Mouse (Mus musculus) midbrain, embryonic 14.5 days (tissue): Measurements from ENCODE around the gene Tjp2. TPM values are rescaled to one million over a fixed set of nuclear protein-coding genes. Genes with fewer than 3 reads are reported as not detected.
"Not testable (repeated sequence)": the region's sequence is repeated elsewhere in the genome, so short reads cannot be mapped to it uniquely, and the experiment has no call there.

Experiments
- ATAC-seq: fragments of 200-750 bp; cut with Nextera tagmentation; 2 replicates; pipeline ENCODE4 v1.8.0; 2017; ENCODE audit warnings: moderate number of reproducible peaks, moderate library complexity; ENCODE audit not compliant: low FRiP score, low TSS enrichment
- DNase-seq: peaks from one replicate; pipeline ENCODE4 v3.0.0-alpha.2; 2015
- H3K27ac ChIP-seq: fragments of 300-500 bp; sonication (generic); replicated peaks from 2 replicates; pipeline ENCODE4 v1.5.1; 2014; ENCODE audit warnings: mild to moderate bottlenecking, low read depth, low read length, moderate library complexity
- H3K27me3 ChIP-seq: fragments of 300-500 bp; sonication (generic); 2 replicates; pipeline ENCODE4 v1.6.1; 2014; ENCODE audit warnings: low read length, control low read depth, mixed read lengths; ENCODE audit not compliant: control insufficient read depth, insufficient read depth
- H3K36me3 ChIP-seq: fragments of 300-500 bp; sonication (generic); 2 replicates; pipeline ENCODE4 v1.6.1; 2014; ENCODE audit warnings: low read length, control low read depth; ENCODE audit not compliant: control insufficient read depth, insufficient read depth
- H3K4me1 ChIP-seq: fragments of 300-500 bp; sonication (generic); 2 replicates; pipeline ENCODE4 v1.6.1; 2014; ENCODE audit warnings: mild to moderate bottlenecking, antibody characterized with exemption, low read length, control low read depth; ENCODE audit not compliant: control insufficient read depth, insufficient read depth
- H3K4me2 ChIP-seq: fragments of 300-500 bp; sonication (generic); 2 replicates; pipeline ENCODE4 v1.6.1; 2014; ENCODE audit warnings: mild to moderate bottlenecking, low read length, moderate library complexity
- H3K4me3 ChIP-seq: fragments of 300-500 bp; sonication (generic); replicated peaks from 2 replicates; pipeline ENCODE4 v1.5.1; 2014; ENCODE audit warnings: low read depth, low read length
- H3K9ac ChIP-seq: fragments of 300-500 bp; sonication (generic); replicated peaks from 2 replicates; pipeline ENCODE4 v1.6.1; 2014; ENCODE audit warnings: mild to moderate bottlenecking, low read length, moderate library complexity
- H3K9me3 ChIP-seq: fragments of 300-500 bp; sonication (generic); 2 replicates; pipeline ENCODE4 v1.6.1; 2016; ENCODE audit warnings: low read length, control low read depth, mixed read lengths; ENCODE audit not compliant: control insufficient read depth
- WGBS: fragments of 180-500 bp; shearing (Covaris S2); extraction: QIAGEN DNeasy Blood & Tissue Kit; methylation state at CpG from one replicate; pipeline ENCODE4 v1.1.7; 2014; 5-methylcytosine and 5-hydroxymethylcytosine counted together
- polyA plus RNA-seq: library from polyadenylated mRNA; unstranded; fragments of >200 nt; fragmentation: Nextera tagmentation; extraction: Ambion mirVana; gene quantifications from 2 replicates; pipeline ENCODE4 v1.2.1, GENCODE M21; 2014

Tjp2 gene
- polyA plus RNA-seq, 1 experiment from 2014 or later, result 15.5 TPM

- ATAC-seq, result no peak
- Histone ChIP-seq H3K4me1 (no peaks in the 10 kb centered on the region), H3K27me3 (no peaks in the 10 kb centered on the region), H3K4me3 (no peak overlapping the region), H3K4me2 (no peak overlapping the region), H3K9ac (no peak overlapping the region), H3K36me3 (no peaks in the 10 kb centered on the region), H3K9me3 (no peaks in the 10 kb centered on the region), H3K27ac (no peak overlapping the region)
- DNase-seq, result peak; percentile 32
- WGBS, result 54% methylated on average over 12 of the region's 12 CpGs
Observed at GRCm38 (mm10) chr19:24200566-24200965, 24.3 kb downstream of the Tjp2 start.

GRCm38 (mm10) chr19:24198676-24199303 lies 26.0 kb downstream of the Tjp2 start:
- ATAC-seq (no peak), DNase-seq (no peak)
- H3K4me1 ChIP-seq, result no peaks in the 10 kb centered on the region
- no peak overlapping the region for H3K4me3 ChIP-seq
- no peak overlapping the region for H3K9ac ChIP-seq
- H3K27ac ChIP-seq, result no peak overlapping the region
- 0 out of 2 replicates have a peak, but pooled peaks cover 3% of the 10 kb centered on the region for H3K9me3 ChIP-seq
- H3K4me2 ChIP-seq, result no peak overlapping the region
- H3K27me3 ChIP-seq, result no peaks in the 10 kb centered on the region
- no peaks in the 10 kb centered on the region for H3K36me3 ChIP-seq
- WGBS, result 83% methylated on average over 11 of the region's 11 CpGs

- Histone ChIP-seq H3K9ac (no peak overlapping the region), H3K36me3 (no peaks in the 10 kb centered on the region), H3K27ac (no peak overlapping the region), H3K4me3 (no peak overlapping the region), H3K4me1 (no peaks in the 10 kb centered on the region), H3K4me2 (no peak overlapping the region), H3K27me3 (no peaks in the 10 kb centered on the region), H3K9me3 (0 out of 2 replicates have a peak, but pooled peaks cover 3% of the 10 kb centered on the region)
- no peak for ATAC-seq
- no peak for DNase-seq
- WGBS, result 72% methylated on average over 3 of the region's 3 CpGs
Observed at GRCm38 (mm10) chr19:24197338-24197737, 27.5 kb downstream of the Tjp2 start.

GRCm38 (mm10) chr19:24195224-24195623 lies 29.6 kb downstream of the Tjp2 start:
- Histone ChIP-seq H3K4me2 (no peak overlapping the region), H3K27me3 (no peaks in the 10 kb centered on the region), H3K4me1 (no peaks in the 10 kb centered on the region), H3K4me3 (no peak overlapping the region), H3K9me3 (0 out of 2 replicates have a peak, but pooled peaks cover 3% of the 10 kb centered on the region), H3K9ac (no peak overlapping the region), H3K36me3 (no peaks in the 10 kb centered on the region), H3K27ac (no peak overlapping the region)
- DNase-seq (no peak), ATAC-seq (no peak)
- WGBS, result 86% methylated on average over 7 of the region's 7 CpGs

- Histone ChIP-seq H3K4me2 (no peak overlapping the region), H3K4me3 (no peak overlapping the region), H3K27ac (no peak overlapping the region), H3K9me3 (0 out of 2 replicates have a peak, but pooled peaks cover 3% of the 10 kb centered on the region), H3K36me3 (no peaks in the 10 kb centered on the region), H3K27me3 (no peaks in the 10 kb centered on the region), H3K4me1 (no peaks in the 10 kb centered on the region), H3K9ac (no peak overlapping the region)
- 100% methylated on average over 4 of the region's 4 CpGs for WGBS
- DNase-seq (no peak), ATAC-seq (no peak)
Observed at GRCm38 (mm10) chr19:24194216-24194615, 30.6 kb downstream of the Tjp2 start.

- WGBS, result 93% methylated on average over 5 of the region's 5 CpGs
- no peak overlapping the region for H3K9ac ChIP-seq
- H3K4me2 ChIP-seq, result no peak overlapping the region
- no peak overlapping the region for H3K4me3 ChIP-seq
- H3K9me3 ChIP-seq, result 0 out of 2 replicates have a peak, but pooled peaks cover 3% of the 10 kb centered on the region
- H3K36me3 ChIP-seq, result no peaks in the 10 kb centered on the region
- no peak for DNase-seq
- H3K27me3 ChIP-seq, result no peaks in the 10 kb centered on the region
- no peaks in the 10 kb centered on the region for H3K4me1 ChIP-seq
- no peak for ATAC-seq
- H3K27ac ChIP-seq, result no peak overlapping the region
Observed at GRCm38 (mm10) chr19:24192946-24193345, 31.9 kb downstream of the Tjp2 start.

- H3K36me3 ChIP-seq, result no peaks in the 10 kb centered on the region
- no peak overlapping the region for H3K4me2 ChIP-seq
- H3K27me3 ChIP-seq, result no peaks in the 10 kb centered on the region
- H3K4me3 ChIP-seq, result no peak overlapping the region
- ATAC-seq (no peak), DNase-seq (no peak)
- no peaks in the 10 kb centered on the region for H3K9me3 ChIP-seq
- no peak overlapping the region for H3K9ac ChIP-seq
- 81% methylated on average over 2 of the region's 2 CpGs for WGBS
- no peak overlapping the region for H3K27ac ChIP-seq
- H3K4me1 ChIP-seq, result no peaks in the 10 kb centered on the region
Observed at GRCm38 (mm10) chr19:24187791-24188190, 37.0 kb downstream of the Tjp2 start.

- ATAC-seq, H3K27me3 ChIP-seq, H3K4me3 ChIP-seq, H3K9ac ChIP-seq, H3K4me1 ChIP-seq, H3K27ac ChIP-seq, DNase-seq, H3K9me3 ChIP-seq, H3K36me3 ChIP-seq, H3K4me2 ChIP-seq: not testable (repeated sequence)
- 79% methylated on average over 1 of the region's 1 CpGs for WGBS
Observed at GRCm38 (mm10) chr19:24187358-24187757, 37.5 kb downstream of the Tjp2 start.

- H3K9ac ChIP-seq, result no peak overlapping the region
- no peak for DNase-seq
- no peak for ATAC-seq
- H3K4me2 ChIP-seq, result no peak overlapping the region
- no peak overlapping the region for H3K4me3 ChIP-seq
- no peak overlapping the region for H3K27ac ChIP-seq
- WGBS, result 67% methylated on average over 15 of the region's 15 CpGs
- no peaks in the 10 kb centered on the region for H3K9me3 ChIP-seq
- H3K36me3 ChIP-seq, result no peaks in the 10 kb centered on the region
- H3K4me1 ChIP-seq, result no peaks in the 10 kb centered on the region
- no peaks in the 10 kb centered on the region for H3K27me3 ChIP-seq
Observed at GRCm38 (mm10) chr19:24183680-24184235, 41.1 kb downstream of the Tjp2 start.
